Mouse (Mus musculus): ENCODE measurements around the gene Lingo3.

DNA sequence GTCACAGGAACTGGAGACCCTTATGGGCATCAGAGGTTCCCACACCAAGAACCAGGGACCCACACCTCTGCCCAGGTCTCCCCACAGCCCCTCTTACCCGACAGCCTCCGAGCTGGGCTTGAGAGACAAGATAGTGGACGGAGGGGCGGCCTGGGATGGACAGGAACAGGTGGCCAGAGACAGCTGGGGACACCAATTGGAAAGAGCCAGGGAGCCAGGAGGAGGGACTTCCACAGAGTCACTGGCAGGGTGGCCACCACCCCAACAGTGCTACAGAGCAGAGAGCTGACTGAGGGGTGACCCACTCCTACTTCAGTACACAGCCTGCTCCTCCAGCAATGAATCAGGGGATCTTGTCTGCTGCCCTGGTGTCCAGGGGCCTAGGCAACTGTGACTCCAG lies 30.5 kb downstream of the Lingo3 start, which contains the start of gene Jsrp1:
- TF ChIP-seq CTCF (IDR thresholded peaks at IDR 0.05; ENCODE audit: borderline replicate concordance, insufficient read depth, low read length) (no peak), POLR2A (IDR thresholded peaks at IDR 0.05; ENCODE audit: low read depth, low read length) (no peak)
